ENCODE assay signal across 15 mouse cellular contexts in genomic region chr10:8339645-8340428, GRCm38 (mm10).
A peak's percentile ranks its signal among the peaks of the same experiment; 100 is the strongest.
DNase-seq lines count a peak whose midpoint lies in the region; ATAC-seq and TF ChIP-seq lines count a peak whose summit lies in the region.
"Had no signal": no experiment of that assay in that cellular context is flagged by ENCODE, and none has a peak within 500 bp of the region (broad histone marks: within the 10 kb centered on the region; RNA-seq: fewer than 3 reads in every experiment).

No protein-coding gene starts in this region.

- H3K4me3 ChIP-seq in heart, embryonic 15.5 days = no peak overlapping the region
- no peak overlapping the region for H3K4me3 ChIP-seq in intestine, postnatal 0 days (ENCODE audit: low read depth, low read length)
- H3K4me3 ChIP-seq: gastrocnemius, adult 2 months; left cerebral cortex, adult 2 months; lung, embryonic 15.5 days; midbrain, embryonic 12.5 days had no signal

- H3K9me3 ChIP-seq in heart, embryonic 15.5 days (replicated peaks) = no peaks in the 10 kb centered on the region
- H3K9me3 ChIP-seq in intestine, postnatal 0 days (ENCODE audit: control insufficient read depth) = no peaks in the 10 kb centered on the region
- H3K9me3 ChIP-seq: lung, embryonic 15.5 days; midbrain, embryonic 12.5 days had no signal

- no peak overlapping the region for H3K4me2 ChIP-seq in heart, embryonic 15.5 days
- H3K4me2 ChIP-seq in intestine, postnatal 0 days (replicated peaks; ENCODE audit: low read depth) = no peak overlapping the region
- H3K4me2 ChIP-seq: lung, embryonic 15.5 days; midbrain, embryonic 12.5 days had no signal

- TF ChIP-seq CTCF in intestine, postnatal 0 days (IDR thresholded peaks at IDR 0.05; ENCODE audit: low read depth) = no peak

- no peak for ATAC-seq in heart, embryonic 15.5 days (replicated peaks; ENCODE audit: insufficient number of reproducible peaks, insufficient read depth, low FRiP score, low read depth)
- ATAC-seq in intestine, postnatal 0 days = no peak

- no peaks in the 10 kb centered on the region for H3K27me3 ChIP-seq in heart, embryonic 15.5 days
- H3K27me3 ChIP-seq in intestine, postnatal 0 days (replicated peaks; ENCODE audit: control insufficient read depth, insufficient read depth, low read length) = no peaks in the 10 kb centered on the region
- H3K27me3 ChIP-seq: lung, embryonic 15.5 days; midbrain, embryonic 12.5 days had no signal

- H3K27ac ChIP-seq in heart, embryonic 15.5 days = 0 out of 2 replicates have a peak overlapping the region, but pooled peaks have one; percentile 1
- H3K27ac ChIP-seq in intestine, postnatal 0 days (ENCODE audit: low read depth, low read length) = no peak overlapping the region
- H3K27ac ChIP-seq: gastrocnemius, adult 2 months; left cerebral cortex, adult 2 months; lung, embryonic 15.5 days; midbrain, embryonic 12.5 days had no signal

- no peaks in the 10 kb centered on the region for H3K36me3 ChIP-seq in heart, embryonic 15.5 days
- H3K36me3 ChIP-seq in intestine, postnatal 0 days (ENCODE audit: control insufficient read depth, insufficient read depth) = no peaks in the 10 kb centered on the region
- H3K36me3 ChIP-seq: lung, embryonic 15.5 days; midbrain, embryonic 12.5 days had no signal

- no peak overlapping the region for H3K9ac ChIP-seq in heart, embryonic 15.5 days
- H3K9ac ChIP-seq in intestine, postnatal 0 days (ENCODE audit: low read depth, low read length) = no peak overlapping the region
- H3K9ac ChIP-seq: lung, embryonic 15.5 days; midbrain, embryonic 12.5 days had no signal

- DNase-seq in heart, adult 9 months (ENCODE audit: low spot score in 2 of 2) = no peak
- peak; percentile 17 for DNase-seq in right cerebral cortex, adult 18-20 months
- no peak for DNase-seq in right cerebral cortex, postnatal 36 days (ENCODE audit: low spot score in 2 of 2)
- peak; percentile 44 to 54 for DNase-seq in cerebellum, postnatal 36 days
- no peak for DNase-seq in c-Kit-positive CD71-positive TER-119-positive erythroid progenitor cells, embryonic 14.5 days (ENCODE audit: low spot score)
- DNase-seq: adrenal gland, postnatal 14 days; gastrocnemius, adult 2 months; kidney, postnatal 10 days; liver; thymus, adult 18-20 months had no signal

- WGBS in heart, embryonic 15.5 days = 47% methylated on average over 12 of the region's 12 CpGs
- 75% methylated on average over 12 of the region's 12 CpGs for WGBS in intestine, postnatal 0 days

- peaks cover 15% of the 10 kb centered on the region for H3K4me1 ChIP-seq in heart, embryonic 15.5 days (replicated peaks)
- H3K4me1 ChIP-seq in intestine, postnatal 0 days (replicated peaks; ENCODE audit: control insufficient read depth, insufficient read depth, low read length) = no peaks in the 10 kb centered on the region
- H3K4me1 ChIP-seq: lung, embryonic 15.5 days; midbrain, embryonic 12.5 days had no signal

Comparison
In these comparisons a context has a peak if more than half of its experiments do, and no peak if none do; other contexts are left out.
1. DNase-seq: peak in right cerebral cortex, adult 18-20 months (single experiment) and cerebellum, postnatal 36 days (2 of 2); none in heart, adult 9 months (0 of 2), right cerebral cortex, postnatal 36 days (0 of 2) and c-Kit-positive CD71-positive TER-119-positive erythroid progenitor cells, embryonic 14.5 days (single experiment).